Mouse (Mus musculus): ENCODE measurements at regions not wholly inside any gene's neighbourhood (a gene's known extent, or its start where the extent isn't known, plus 50 kb on each side); places are given as distances from the start of the nearest gene placed in this dataset.
"Not testable (repeated sequence)": the region's sequence is repeated elsewhere in the genome, so short reads cannot be mapped to it uniquely, and the experiment has no call there.

- DNase-seq (ENCODE audit: low spot score) (peak; percentile 25), ATAC-seq (ENCODE audit: low FRiP score) (no peak)
These were observed 696.5 kb upstream of the Grm7 start for GRCm38 (mm10) chr6:109948928-109949327.

GRCm38 (mm10) chr6:109957901-109958300 is 687.5 kb upstream of the Grm7 start:
- H3K9me3 ChIP-seq (ENCODE audit: control insufficient read depth, low read length); ATAC-seq (ENCODE audit: low FRiP score); H3K4me1 ChIP-seq (replicated peaks; ENCODE audit: control insufficient read depth, insufficient read depth, low read length); H3K27ac ChIP-seq; H3K4me3 ChIP-seq (replicated peaks; ENCODE audit: low read length); H3K27me3 ChIP-seq (ENCODE audit: control insufficient read depth, insufficient read depth, low read length); H3K4me2 ChIP-seq (replicated peaks); H3K36me3 ChIP-seq (replicated peaks; ENCODE audit: control insufficient read depth, insufficient read depth); DNase-seq (ENCODE audit: low spot score); H3K9ac ChIP-seq: not testable (repeated sequence)
- whole genome bisulfite sequencing: 79% methylated on average over 2 of the region's 2 CpGs

More at GRCm38 (mm10) chr6:109948928-109949327, 696.5 kb upstream of the Grm7 start:
- 56% methylated on average over 1 of the region's 1 CpGs for WGBS
- no peak overlapping the region for H3K4me2 ChIP-seq (replicated peaks)
- no peaks in the 10 kb centered on the region for H3K36me3 ChIP-seq (replicated peaks; ENCODE audit: control insufficient read depth, insufficient read depth)
- no peaks in the 10 kb centered on the region for H3K27me3 ChIP-seq (ENCODE audit: control insufficient read depth, insufficient read depth, low read length)
- H3K9ac ChIP-seq: no peak overlapping the region
- H3K9me3 ChIP-seq (ENCODE audit: control insufficient read depth, low read length): no peaks in the 10 kb centered on the region
- no peak overlapping the region for H3K27ac ChIP-seq
- H3K4me3 ChIP-seq (replicated peaks; ENCODE audit: low read length): no peak overlapping the region
- H3K4me1 ChIP-seq (replicated peaks; ENCODE audit: control insufficient read depth, insufficient read depth, low read length): peaks cover 9% of the 10 kb centered on the region

Data from hindbrain, embryonic 14.5 days (tissue).